9 mouse cellular contexts compared by ENCODE assay signal in genomic region chr9:70269349-70269748, GRCm38 (mm10).
DNase-seq lines count a peak whose midpoint lies in the region; ATAC-seq lines count a peak whose summit lies in the region.
"Had no signal": no experiment of that assay in that cellular context is flagged by ENCODE, and none has a peak within 500 bp of the region (broad histone marks: within the 10 kb centered on the region; RNA-seq: fewer than 3 reads in every experiment).

No protein-coding gene starts in this region.

- no peak overlapping the region for H3K4me2 ChIP-seq in limb, embryonic 15.5 days

- no peak for ATAC-seq in limb, embryonic 15.5 days (ENCODE audit: insufficient number of reproducible peaks, low FRiP score, low TSS enrichment, low read depth)

- H3K4me3 ChIP-seq in brown adipose tissue, adult 24 weeks (ENCODE audit: insufficient read depth, low read depth, low read length): no peak overlapping the region
- H3K4me3 ChIP-seq in limb, embryonic 15.5 days: no peak overlapping the region
- H3K4me3 ChIP-seq: erythroblast, embryonic 14.5 days had no signal

- H3K9ac ChIP-seq in limb, embryonic 15.5 days: no peak overlapping the region

- peaks cover 26% of the 10 kb centered on the region for H3K4me1 ChIP-seq in brown adipose tissue, adult 24 weeks (ENCODE audit: control insufficient read depth, insufficient read depth, insufficient read length, low read length)
- H3K4me1 ChIP-seq in limb, embryonic 15.5 days: peaks cover 6% of the 10 kb centered on the region; the same call in 1 of the 2 replicates

- no peaks in the 10 kb centered on the region for H3K27me3 ChIP-seq in limb, embryonic 15.5 days

- H3K36me3 ChIP-seq in limb, embryonic 15.5 days: no peaks in the 10 kb centered on the region

- H3K27ac ChIP-seq in brown adipose tissue, adult 24 weeks (replicated peaks; ENCODE audit: low read depth, low read length): peak overlapping the region; percentile 68
- peak overlapping the region; percentile 29; the same call in 1 of the 2 replicates for H3K27ac ChIP-seq in limb, embryonic 15.5 days

- WGBS in limb, embryonic 15.5 days: 67% methylated on average over 10 of the region's 10 CpGs

- H3K9me3 ChIP-seq in limb, embryonic 15.5 days: no peaks in the 10 kb centered on the region

- peak; percentile 40 for DNase-seq in embryo, embryonic 10.5 days (ENCODE audit: low spot score)
- no peak for DNase-seq in embryo, embryonic 10 days (ENCODE audit: low spot score)
- DNase-seq in layer of hippocampus, adult 11-12 months (ENCODE audit: low spot score): peak; percentile 44
- DNase-seq in layer of hippocampus, adult 9-10 months (ENCODE audit: low spot score): no peak
- DNase-seq in cerebellum, postnatal 4 days (ENCODE audit: low spot score in 2 of 2): no peak
- DNase-seq in right cerebral cortex, postnatal 25 days: no peak

Comparison
In these comparisons a context has a peak if more than half of its experiments do, and no peak if none do; other contexts are left out.
1. DNase-seq: peak in embryo, embryonic 10.5 days (single experiment) and layer of hippocampus, adult 11-12 months (single experiment); none in embryo, embryonic 10 days (single experiment), layer of hippocampus, adult 9-10 months (single experiment), cerebellum, postnatal 4 days (0 of 2) and right cerebral cortex, postnatal 25 days (single experiment).